Mouse (Mus musculus) liver, embryonic 13.5 days (tissue): ENCODE data around the gene Mpdz. TPM values are rescaled to one million over a fixed set of nuclear protein-coding genes. Genes with fewer than 3 reads are reported as not detected.
A peak's percentile ranks its signal among the peaks of the same experiment; 100 is the strongest.

Experiments
- ATAC-seq: fragments of 200-750 bp; cut with Nextera tagmentation; 2 replicates; pipeline ENCODE4 v1.8.0; 2017; ENCODE audit warnings: low read depth, mild to moderate bottlenecking, moderate number of reproducible peaks, moderate library complexity
- DNase-seq: peaks from one replicate; pipeline ENCODE4 v3.0.0; 2022
- H3K27ac ChIP-seq: fragments of 300-500 bp; sonication (generic); 2 replicates; pipeline ENCODE4 v1.5.1; 2015; ENCODE audit warnings: moderate library complexity, mild to moderate bottlenecking, inconsistent platforms
- H3K27me3 ChIP-seq: fragments of 300-500 bp; sonication (generic); 2 replicates; pipeline ENCODE4 v1.6.1; 2015; ENCODE audit warnings: mild to moderate bottlenecking, inconsistent platforms
- H3K36me3 ChIP-seq: fragments of 300-500 bp; sonication (generic); 2 replicates; pipeline ENCODE4 v1.6.1; 2015; ENCODE audit warnings: mild to moderate bottlenecking, inconsistent platforms
- H3K4me1 ChIP-seq: fragments of 300-500 bp; sonication (generic); replicated peaks from 2 replicates; pipeline ENCODE4 v1.6.1; 2015; ENCODE audit warnings: inconsistent platforms
- H3K4me2 ChIP-seq: fragments of 300-500 bp; sonication (generic); 2 replicates; pipeline ENCODE4 v1.6.1; 2015; ENCODE audit warnings: inconsistent platforms, mild to moderate bottlenecking, moderate library complexity
- H3K4me3 ChIP-seq: fragments of 300-500 bp; sonication (generic); replicated peaks from 2 replicates; pipeline ENCODE4 v1.5.1; 2015; ENCODE audit warnings: mild to moderate bottlenecking, inconsistent platforms
- H3K9ac ChIP-seq: fragments of 300-500 bp; sonication (generic); 2 replicates; pipeline ENCODE4 v1.6.1; 2015; ENCODE audit warnings: mild to moderate bottlenecking, inconsistent platforms
- H3K9me3 ChIP-seq: fragments of 300-500 bp; sonication (generic); replicated peaks from 2 replicates; pipeline ENCODE4 v1.6.1; 2016; ENCODE audit warnings: inconsistent platforms
- WGBS: fragments of 180-500 bp; shearing (Covaris S2); methylation state at CpG from one replicate; pipeline ENCODE4 v1.1.7; 2015; ENCODE audit not compliant: insufficient replicate concordance; 5-methylcytosine and 5-hydroxymethylcytosine counted together
- polyA plus RNA-seq: library from polyadenylated mRNA; unstranded; fragments of >200 nt; fragmentation: Nextera tagmentation; extraction: Ambion mirVana; gene quantifications from 2 replicates; pipeline ENCODE4 v1.2.1, GENCODE M21; 2015

Mpdz gene
- polyA plus RNA-seq, 1 experiment from 2014 or later, result 2.1 TPM

GRCm38 (mm10) chr4:81389263-81389662 is 53.4 kb downstream of the Mpdz start:
- no peaks in the 10 kb centered on the region for H3K9me3 ChIP-seq
- no peak for DNase-seq
- no peak overlapping the region for H3K27ac ChIP-seq
- H3K9ac ChIP-seq, result no peak overlapping the region
- no peak for ATAC-seq
- no peaks in the 10 kb centered on the region for H3K36me3 ChIP-seq
- H3K4me2 ChIP-seq, result no peak overlapping the region
- H3K27me3 ChIP-seq, result no peaks in the 10 kb centered on the region
- no peak overlapping the region for H3K4me3 ChIP-seq
- H3K4me1 ChIP-seq, result no peaks in the 10 kb centered on the region

- H3K4me1 ChIP-seq, result no peaks in the 10 kb centered on the region
- no peaks in the 10 kb centered on the region for H3K27me3 ChIP-seq
- WGBS, result 59% methylated on average over 2 of the region's 2 CpGs
- H3K4me3 ChIP-seq, result no peak overlapping the region
- no peak overlapping the region for H3K27ac ChIP-seq
- ATAC-seq (no peak), DNase-seq (no peak)
- no peaks in the 10 kb centered on the region for H3K36me3 ChIP-seq
- H3K4me2 ChIP-seq, result no peak overlapping the region
- H3K9ac ChIP-seq, result no peak overlapping the region
- no peaks in the 10 kb centered on the region for H3K9me3 ChIP-seq
These were observed 55.0 kb downstream of the Mpdz start for GRCm38 (mm10) chr4:81387644-81388043.

GRCm38 (mm10) chr4:81372355-81372754 is 70.3 kb downstream of the Mpdz start:
- Histone ChIP-seq H3K4me2 (no peak overlapping the region), H3K4me3 (no peak overlapping the region), H3K27ac (no peak overlapping the region), H3K9ac (no peak overlapping the region), H3K9me3 (no peaks in the 10 kb centered on the region), H3K36me3 (no peaks in the 10 kb centered on the region), H3K4me1 (no peaks in the 10 kb centered on the region), H3K27me3 (no peaks in the 10 kb centered on the region)
- ATAC-seq, result no peak
- DNase-seq, result no peak
- WGBS, result 72% methylated on average over 4 of the region's 4 CpGs

GRCm38 (mm10) chr4:81351368-81351767 is 91.2 kb downstream of the Mpdz start:
- ATAC-seq, result no peak
- H3K9ac ChIP-seq, result no peak overlapping the region
- no peak overlapping the region for H3K4me2 ChIP-seq
- H3K36me3 ChIP-seq, result no peaks in the 10 kb centered on the region
- H3K9me3 ChIP-seq, result no peaks in the 10 kb centered on the region
- no peaks in the 10 kb centered on the region for H3K27me3 ChIP-seq
- H3K4me1 ChIP-seq, result no peaks in the 10 kb centered on the region
- no peak overlapping the region for H3K27ac ChIP-seq
- no peak for DNase-seq
- no peak overlapping the region for H3K4me3 ChIP-seq
- WGBS, result 67% methylated on average over 3 of the region's 3 CpGs

GRCm38 (mm10) chr4:81348646-81349045 is 94.0 kb downstream of the Mpdz start:
- Histone ChIP-seq H3K27me3 (no peaks in the 10 kb centered on the region), H3K9ac (no peak overlapping the region), H3K36me3 (no peaks in the 10 kb centered on the region), H3K4me3 (no peak overlapping the region), H3K27ac (no peak overlapping the region), H3K4me1 (no peaks in the 10 kb centered on the region), H3K4me2 (no peak overlapping the region), H3K9me3 (no peaks in the 10 kb centered on the region)
- no peak for DNase-seq
- 59% methylated on average over 7 of the region's 7 CpGs for WGBS
- ATAC-seq, result peak; percentile 58

GRCm38 (mm10) chr4:81345141-81345540 is 97.5 kb downstream of the Mpdz start:
- H3K4me2 ChIP-seq, result no peak overlapping the region
- H3K27me3 ChIP-seq, result no peaks in the 10 kb centered on the region
- DNase-seq, result no peak
- 62% methylated on average over 3 of the region's 3 CpGs for WGBS
- no peak overlapping the region for H3K4me3 ChIP-seq
- no peaks in the 10 kb centered on the region for H3K4me1 ChIP-seq
- H3K27ac ChIP-seq, result no peak overlapping the region
- H3K9ac ChIP-seq, result no peak overlapping the region
- no peak for ATAC-seq
- H3K9me3 ChIP-seq, result no peaks in the 10 kb centered on the region
- H3K36me3 ChIP-seq, result no peaks in the 10 kb centered on the region

- H3K4me3 ChIP-seq, result no peak overlapping the region
- no peaks in the 10 kb centered on the region for H3K9me3 ChIP-seq
- DNase-seq, result no peak
- no peaks in the 10 kb centered on the region for H3K27me3 ChIP-seq
- no peaks in the 10 kb centered on the region for H3K4me1 ChIP-seq
- no peak overlapping the region for H3K27ac ChIP-seq
- ATAC-seq, result no peak
- no peak overlapping the region for H3K4me2 ChIP-seq
- 69% methylated on average over 2 of the region's 2 CpGs for WGBS
- no peak overlapping the region for H3K9ac ChIP-seq
- H3K36me3 ChIP-seq, result no peaks in the 10 kb centered on the region
These were observed 109.0 kb downstream of the Mpdz start for GRCm38 (mm10) chr4:81333628-81333991.

- Histone ChIP-seq H3K36me3 (no peaks in the 10 kb centered on the region), H3K27ac (no peak overlapping the region), H3K4me3 (no peak overlapping the region), H3K4me2 (no peak overlapping the region), H3K4me1 (no peaks in the 10 kb centered on the region), H3K27me3 (no peaks in the 10 kb centered on the region), H3K9ac (no peak overlapping the region), H3K9me3 (no peaks in the 10 kb centered on the region)
- DNase-seq (no peak), ATAC-seq (no peak)
- 75% methylated on average over 11 of the region's 11 CpGs for WGBS
These were observed 109.6 kb downstream of the Mpdz start for GRCm38 (mm10) chr4:81332901-81333627.

GRCm38 (mm10) chr4:81332439-81332841 is 110.2 kb downstream of the Mpdz start:
- Histone ChIP-seq H3K9ac (no peak overlapping the region), H3K36me3 (no peaks in the 10 kb centered on the region), H3K27ac (no peak overlapping the region), H3K9me3 (no peaks in the 10 kb centered on the region), H3K4me3 (no peak overlapping the region), H3K27me3 (no peaks in the 10 kb centered on the region), H3K4me1 (no peaks in the 10 kb centered on the region), H3K4me2 (no peak overlapping the region)
- no peak for DNase-seq
- WGBS, result 67% methylated on average over 6 of the region's 6 CpGs
- ATAC-seq, result no peak

- Histone ChIP-seq H3K27ac (no peak overlapping the region), H3K36me3 (no peaks in the 10 kb centered on the region), H3K9ac (no peak overlapping the region), H3K27me3 (no peaks in the 10 kb centered on the region), H3K9me3 (no peaks in the 10 kb centered on the region), H3K4me3 (no peak overlapping the region), H3K4me2 (no peak overlapping the region), H3K4me1 (no peaks in the 10 kb centered on the region)
- no peak for DNase-seq
- WGBS, result 67% methylated on average over 2 of the region's 2 CpGs
- ATAC-seq, result no peak
These were observed 114.9 kb downstream of the Mpdz start for GRCm38 (mm10) chr4:81327694-81328093.

GRCm38 (mm10) chr4:81323853-81324252 is 118.8 kb downstream of the Mpdz start:
- Histone ChIP-seq H3K36me3 (no peaks in the 10 kb centered on the region), H3K9me3 (no peaks in the 10 kb centered on the region), H3K4me3 (no peak overlapping the region), H3K27me3 (no peaks in the 10 kb centered on the region), H3K9ac (no peak overlapping the region), H3K4me2 (no peak overlapping the region), H3K4me1 (no peaks in the 10 kb centered on the region), H3K27ac (no peak overlapping the region)
- WGBS, result 80% methylated on average over 4 of the region's 4 CpGs
- ATAC-seq (no peak), DNase-seq (no peak)

- H3K9ac ChIP-seq, result no peak overlapping the region
- H3K4me3 ChIP-seq, result no peak overlapping the region
- H3K4me2 ChIP-seq, result no peak overlapping the region
- no peaks in the 10 kb centered on the region for H3K4me1 ChIP-seq
- H3K27ac ChIP-seq, result no peak overlapping the region
- H3K27me3 ChIP-seq, result no peaks in the 10 kb centered on the region
- DNase-seq (no peak), ATAC-seq (no peak)
- H3K9me3 ChIP-seq, result no peaks in the 10 kb centered on the region
- H3K36me3 ChIP-seq, result no peaks in the 10 kb centered on the region
- 64% methylated on average over 3 of the region's 3 CpGs for WGBS
These were observed 120.4 kb downstream of the Mpdz start for GRCm38 (mm10) chr4:81322232-81322631.
